Mouse (Mus musculus) CH12.LX (cell line): Measurements from ENCODE around the gene Ccdc162. TPM values are rescaled to one million over a fixed set of nuclear protein-coding genes. Genes with fewer than 3 reads are reported as not detected.

Experiments
- DNase-seq: peaks from one replicate; pipeline ENCODE4 v3.0.0-alpha.2; 2013; ENCODE audit errors: extremely low read depth
- H3K27ac ChIP-seq: 2 replicates; pipeline ENCODE4 v1.5.1; 2012; ENCODE audit warnings: low read depth, mild to moderate bottlenecking, control low read depth, moderate library complexity; ENCODE audit not compliant: insufficient read depth
- H3K27me3 ChIP-seq: replicated peaks from 2 replicates; pipeline ENCODE3; 2012; ENCODE audit warnings: inconsistent platforms
- H3K36me3 ChIP-seq, 2 experiments: replicated peaks in 1 of 2; 2 replicates each; pipeline versions ENCODE3 to v1.6.1; 2012; ENCODE audit warnings: inconsistent platforms in 1 of 2, low read length in 1 of 2, mild to moderate bottlenecking in 1 of 2, mixed read lengths in 1 of 2, moderate library complexity in 1 of 2; ENCODE audit not compliant: control insufficient read depth in 1 of 2, insufficient read depth in 1 of 2
- H3K4me1 ChIP-seq, 2 experiments: 2 replicates each; pipeline ENCODE4 v1.6.1; 2012; ENCODE audit warnings: inconsistent platforms in 1 of 2, moderate library complexity in 1 of 2; ENCODE audit not compliant: insufficient read depth in 2 of 2, control insufficient read depth in 1 of 2
- H3K4me2 ChIP-seq: 2 replicates; pipeline ENCODE4 v1.6.1; 2012; ENCODE audit warnings: low read depth, mild to moderate bottlenecking, control low read depth; ENCODE audit not compliant: poor library complexity, insufficient read depth, severe bottlenecking
- H3K4me3 ChIP-seq, 3 experiments: fragments of 150-350 bp in 1 of 3; sonication (generic) in 1 of 3; replicated peaks in 1 of 3; 2 replicates each; pipeline versions ENCODE3 to v1.5.1; 2011 to 2012; ENCODE audit warnings: low read depth in 2 of 3, low read length in 2 of 3, mild to moderate bottlenecking in 2 of 3, moderate library complexity in 2 of 3, control low read depth in 1 of 3, improper control_type of control experiment in 1 of 3, inconsistent platforms in 1 of 3, mixed read lengths in 1 of 3; ENCODE audit not compliant: poor library complexity in 1 of 3
- H3K79me2 ChIP-seq: replicated peaks from 2 replicates; pipeline ENCODE4 v1.6.1; 2012; ENCODE audit warnings: mild to moderate bottlenecking, moderate library complexity; ENCODE audit not compliant: control insufficient read depth, poor library complexity, insufficient read depth, severe bottlenecking; ENCODE audit errors: extremely low read depth
- H3K9ac ChIP-seq: 2 replicates; pipeline ENCODE4 v1.6.1; 2012; ENCODE audit warnings: low read depth, mild to moderate bottlenecking, control low read depth, moderate library complexity; ENCODE audit not compliant: insufficient read depth
- H3K9me3 ChIP-seq: replicated peaks from 2 replicates; pipeline ENCODE3; 2012; ENCODE audit warnings: low read length, inconsistent platforms, mixed read lengths
- BHLHE40 ChIP-seq: IDR thresholded peaks from 2 replicates; pipeline ENCODE4 v1.6.1; 2011; ENCODE audit warnings: mild to moderate bottlenecking, low read depth, low read length, improper control_type of control experiment
- CHD1 ChIP-seq: IDR thresholded peaks from 2 replicates; pipeline ENCODE4 v1.6.1; 2012; ENCODE audit warnings: low read depth, low read length, improper control_type of control experiment, inconsistent platforms
- CHD2 ChIP-seq: IDR thresholded peaks from 2 replicates; pipeline ENCODE4 v1.6.1; 2011; ENCODE audit warnings: low read length, improper control_type of control experiment
- E2F4 ChIP-seq: IDR thresholded peaks from 2 replicates; pipeline ENCODE4 v1.6.1; 2011; ENCODE audit warnings: low read depth, low read length, improper control_type of control experiment; ENCODE audit not compliant: insufficient replicate concordance
- EP300 ChIP-seq: IDR thresholded peaks from 2 replicates; pipeline ENCODE4 v1.6.1; 2011; ENCODE audit warnings: low read length, improper control_type of control experiment
- GABPA ChIP-seq: IDR thresholded peaks from 2 replicates; pipeline ENCODE4 v1.6.1; 2012; ENCODE audit warnings: low read depth, low read length, improper control_type of control experiment, inconsistent platforms; ENCODE audit not compliant: insufficient replicate concordance
- HCFC1 ChIP-seq: IDR thresholded peaks from 2 replicates; pipeline ENCODE4 v1.6.1; 2012; ENCODE audit warnings: low read depth, mild to moderate bottlenecking, inconsistent platforms, low read length, improper control_type of control experiment
- JUND ChIP-seq: conservative IDR thresholded peaks from 2 replicates; pipeline ENCODE4 v1.6.1; 2011; ENCODE audit warnings: low read depth, low read length, improper control_type of control experiment
- MAFK ChIP-seq: IDR thresholded peaks from 2 replicates; pipeline ENCODE4 v1.6.1; 2011; ENCODE audit warnings: low read length, improper control_type of control experiment; ENCODE audit not compliant: insufficient replicate concordance
- MAX ChIP-seq: IDR thresholded peaks from 2 replicates; pipeline ENCODE4 v1.6.1; 2011; ENCODE audit warnings: low read length, improper control_type of control experiment
- MEF2A ChIP-seq: IDR thresholded peaks from 2 replicates; pipeline ENCODE4 v1.6.1; 2014; ENCODE audit warnings: low read depth, mild to moderate bottlenecking, inconsistent platforms, low read length, improper control_type of control experiment, borderline replicate concordance
- MXI1 ChIP-seq: IDR thresholded peaks from 2 replicates; pipeline ENCODE4 v1.6.1; 2011; ENCODE audit warnings: mild to moderate bottlenecking, low read depth, low read length, improper control_type of control experiment
- MYC ChIP-seq: IDR thresholded peaks from 2 replicates; pipeline ENCODE4 v1.6.1; 2011; ENCODE audit warnings: low read depth, mild to moderate bottlenecking, improper control_type of control experiment, low read length
- NELFE ChIP-seq: IDR thresholded peaks from 2 replicates; pipeline ENCODE4 v1.6.1; 2011; ENCODE audit warnings: low read depth, low read length, improper control_type of control experiment
- NRF1 ChIP-seq: IDR thresholded peaks from 2 replicates; pipeline ENCODE4 v1.6.1; 2014; ENCODE audit warnings: low read depth, mild to moderate bottlenecking, inconsistent platforms, low read length, improper control_type of control experiment, moderate library complexity
- PAX5 ChIP-seq: IDR thresholded peaks from 2 replicates; pipeline ENCODE4 v1.6.1; 2012; ENCODE audit warnings: low read length, inconsistent platforms, mixed read lengths
- POLR2A ChIP-seq: IDR thresholded peaks from 2 replicates; pipeline ENCODE4 v1.6.1; 2011; ENCODE audit warnings: low read depth, mild to moderate bottlenecking, improper control_type of control experiment, low read length
- POLR2AphosphoS2 ChIP-seq: IDR thresholded peaks from 2 replicates; pipeline ENCODE4 v1.6.1; 2011; ENCODE audit warnings: low read depth, low read length, improper control_type of control experiment
- RAD21 ChIP-seq: IDR thresholded peaks from 2 replicates; pipeline ENCODE4 v1.6.1; 2011; ENCODE audit warnings: low read depth, mild to moderate bottlenecking, low read length, improper control_type of control experiment, moderate library complexity
- RCOR1 ChIP-seq: conservative IDR thresholded peaks from 2 replicates; pipeline ENCODE4 v1.6.1; 2012; ENCODE audit warnings: low read depth, mild to moderate bottlenecking, inconsistent platforms, low read length, improper control_type of control experiment
- SIN3A ChIP-seq: IDR thresholded peaks from 2 replicates; pipeline ENCODE4 v1.6.1; 2012; ENCODE audit warnings: low read length, improper control_type of control experiment, inconsistent platforms
- TBP ChIP-seq: conservative IDR thresholded peaks from 2 replicates; pipeline ENCODE4 v1.6.1; 2011; ENCODE audit warnings: low read depth, low read length, improper control_type of control experiment
- USF2 ChIP-seq: conservative IDR thresholded peaks from 2 replicates; pipeline ENCODE4 v1.6.1; 2011; ENCODE audit warnings: low read depth, low read length, improper control_type of control experiment
- ZC3H11A ChIP-seq: IDR thresholded peaks from 2 replicates; pipeline ENCODE4 v1.6.1; 2012; ENCODE audit warnings: low read depth, mild to moderate bottlenecking, inconsistent platforms, low read length, improper control_type of control experiment
- ZKSCAN1 ChIP-seq: IDR thresholded peaks from 2 replicates; pipeline ENCODE4 v1.6.1; 2012; ENCODE audit warnings: low read depth, inconsistent platforms, low read length, improper control_type of control experiment, borderline replicate concordance
- ZNF384 ChIP-seq: IDR thresholded peaks from 2 replicates; pipeline ENCODE4 v1.6.1; 2012; ENCODE audit warnings: low read depth, low read length, improper control_type of control experiment, inconsistent platforms
- dilution Hi-C: fragments of 300-500 bp; cut with MboI; formaldehyde crosslinking; loops from 2 replicates; pipeline ENCODE4 v1.14.3; 2020; ENCODE audit warnings: low sequenced_read_pairs; ENCODE audit not compliant: extremely low pct_unique_long_range_greater_than_20kb, extremely low pct_ligation_motif_present
- in situ Hi-C: fragments of 300-500 bp; cut with MboI; formaldehyde crosslinking; loops from 3 replicates; pipeline ENCODE4 v1.14.3; 2019; ENCODE audit warnings: low sequenced_read_pairs, low pct_ligation_motif_present, low pct_unique_long_range_greater_than_20kb, mixed read lengths
- polyA plus RNA-seq: library from polyadenylated mRNA; unstranded; fragments of >175 nt; gene quantifications from 2 replicates; pipeline ENCODE4 v1.2.1, GENCODE M21; 2012; ENCODE audit warnings: low read depth; ENCODE audit not compliant: insufficient read length
- total RNA-seq, 2 experiments: library from RNA; depleted of rRNA; stranded (reverse); fragments of 300-350 nt in 1 of 2; fragments of >200 nt in 1 of 2; gene quantifications; 2 replicates each; pipeline ENCODE4 v1.2.3; 2012 to 2014

Gene Ccdc162
- total and polyA plus RNA-seq, 3 experiments, result 0.64 to 1.3 (median 1.3) TPM

- Histone ChIP-seq H3K4me1 (peaks cover 0 to 11% of the 10 kb centered on the region in 2 experiments; a peak in 2 of 4 replicates), H3K36me3 (no peaks in the 10 kb centered on the region), H3K4me3 (no peak overlapping the region), H3K4me2 (no peak overlapping the region), H3K27me3 (no peaks in the 10 kb centered on the region), H3K27ac (no peak overlapping the region), H3K9ac (no peak overlapping the region), H3K79me2 (no peaks in the 10 kb centered on the region), H3K9me3 (no peaks in the 10 kb centered on the region)
- dilution Hi-C loops (no loop called here), in situ Hi-C loops (loop anchor here (25.0 kb wide), 1 partner anchor 264 kb away; no protein-coding TSS in a partner anchor)
- DNase-seq, result no peak
- TF ChIP-seq TBP (no peak), CHD1 (no peak), MXI1 (no peak)
Measured at GRCm38 (mm10) chr10:41675842-41676571, 40.4 kb downstream of the Ccdc162 start.

GRCm38 (mm10) chr10:41675243-41675642, 41.2 kb downstream of the Ccdc162 start:
- H3K27ac ChIP-seq, result no peak overlapping the region
- no peak for DNase-seq
- no peak overlapping the region for H3K4me3 ChIP-seq
- no peak overlapping the region for H3K4me2 ChIP-seq
- dilution Hi-C loops, result no loop called here
- no peak overlapping the region for H3K9ac ChIP-seq
- in situ Hi-C loops, result loop anchor here (25.0 kb wide), 1 partner anchor 263 kb away; no protein-coding TSS in a partner anchor
- TF ChIP-seq CHD2 (no peak), RAD21 (no peak), ZC3H11A (no peak), GABPA (no peak), EP300 (no peak), JUND (no peak), ZKSCAN1 (no peak)
- H3K9me3 ChIP-seq, result no peaks in the 10 kb centered on the region
- no peaks in the 10 kb centered on the region for H3K27me3 ChIP-seq
- peaks cover 0 to 11% of the 10 kb centered on the region in 2 experiments; a peak in 2 of 4 replicates for H3K4me1 ChIP-seq
- no peaks in the 10 kb centered on the region for H3K79me2 ChIP-seq
- no peaks in the 10 kb centered on the region for H3K36me3 ChIP-seq

GRCm38 (mm10) chr10:41674362-41674761, 42.1 kb downstream of the Ccdc162 start:
- H3K4me3 ChIP-seq, result no peak overlapping the region
- no peaks in the 10 kb centered on the region for H3K9me3 ChIP-seq
- in situ Hi-C loops (no loop called here), dilution Hi-C loops (no loop called here)
- H3K27me3 ChIP-seq, result no peaks in the 10 kb centered on the region
- H3K4me2 ChIP-seq, result no peak overlapping the region
- no peak overlapping the region for H3K9ac ChIP-seq
- no peaks in the 10 kb centered on the region for H3K79me2 ChIP-seq
- H3K4me1 ChIP-seq, result peaks cover 0 to 11% of the 10 kb centered on the region in 2 experiments; a peak in 2 of 4 replicates
- TF ChIP-seq HCFC1 (no peak), E2F4 (no peak), NELFE (no peak), POLR2AphosphoS2 (no peak), MEF2A (no peak), PAX5 (no peak), MXI1 (no peak), SIN3A (no peak), BHLHE40 (no peak), CHD1 (no peak), MYC (no peak), ZNF384 (no peak), NRF1 (no peak), POLR2A (no peak), RCOR1 (no peak), MAFK (no peak), MAX (no peak), USF2 (no peak)
- H3K36me3 ChIP-seq, result no peaks in the 10 kb centered on the region
- DNase-seq, result no peak
- H3K27ac ChIP-seq, result no peak overlapping the region
